Mouse (Mus musculus) heart, embryonic 11.5 days (tissue): ENCODE measurements around the gene F5. TPM values are rescaled to one million over a fixed set of nuclear protein-coding genes. Genes with fewer than 3 reads are reported as not detected.

Source experiments
- ATAC-seq: fragments of 200-750 bp; cut with Nextera tagmentation; replicated peaks from 2 replicates; pipeline ENCODE4 v1.8.0; 2017; ENCODE audit warnings: moderate library complexity; ENCODE audit not compliant: insufficient number of reproducible peaks, low FRiP score, low TSS enrichment
- H3K27ac ChIP-seq: fragments of 300-500 bp; sonication (generic); 2 replicates; pipeline ENCODE4 v1.5.1; 2014; ENCODE audit warnings: mild to moderate bottlenecking, low read depth, low read length
- H3K27me3 ChIP-seq: fragments of 300-500 bp; sonication (generic); 2 replicates; pipeline ENCODE4 v1.6.1; 2014; ENCODE audit warnings: mild to moderate bottlenecking, low read length, mixed read lengths; ENCODE audit not compliant: control insufficient read depth, insufficient read depth
- H3K36me3 ChIP-seq: fragments of 300-500 bp; sonication (generic); 2 replicates; pipeline ENCODE4 v1.6.1; 2014; ENCODE audit warnings: mild to moderate bottlenecking, low read length, moderate library complexity, mixed read lengths; ENCODE audit not compliant: control insufficient read depth, insufficient read depth
- H3K4me1 ChIP-seq: fragments of 300-500 bp; sonication (generic); 2 replicates; pipeline ENCODE4 v1.6.1; 2014; ENCODE audit warnings: low read length; ENCODE audit not compliant: control insufficient read depth, insufficient read depth
- H3K4me2 ChIP-seq: fragments of 300-500 bp; sonication (generic); 2 replicates; pipeline ENCODE4 v1.6.1; 2014; ENCODE audit warnings: mild to moderate bottlenecking, moderate library complexity
- H3K4me3 ChIP-seq: fragments of 300-500 bp; sonication (generic); 2 replicates; pipeline ENCODE4 v1.5.1; 2014; ENCODE audit warnings: low read depth, low read length
- H3K9ac ChIP-seq: fragments of 300-500 bp; sonication (generic); 2 replicates; pipeline ENCODE4 v1.6.1; 2014; ENCODE audit warnings: mild to moderate bottlenecking, low read depth, low read length, moderate library complexity
- H3K9me3 ChIP-seq: fragments of 300-500 bp; sonication (generic); replicated peaks from 2 replicates; pipeline ENCODE4 v1.6.1; 2016; ENCODE audit warnings: low read length; ENCODE audit not compliant: control insufficient read depth
- WGBS: fragments of 180-500 bp; shearing (Covaris S2); extraction: QIAGEN DNeasy Blood & Tissue Kit; methylation state at CpG from one replicate; pipeline ENCODE4 v1.1.7; 2014; ENCODE audit not compliant: insufficient replicate concordance; 5-methylcytosine and 5-hydroxymethylcytosine counted together
- polyA plus RNA-seq: library from polyadenylated mRNA; unstranded; fragments of >200 nt; fragmentation: Nextera tagmentation; extraction: Ambion mirVana; gene quantifications from 2 replicates; pipeline ENCODE4 v1.2.1, GENCODE M21; 2014

The F5 gene
- polyA plus RNA-seq, 1 experiment from 2014 or later = 0.70 TPM

DNA sequence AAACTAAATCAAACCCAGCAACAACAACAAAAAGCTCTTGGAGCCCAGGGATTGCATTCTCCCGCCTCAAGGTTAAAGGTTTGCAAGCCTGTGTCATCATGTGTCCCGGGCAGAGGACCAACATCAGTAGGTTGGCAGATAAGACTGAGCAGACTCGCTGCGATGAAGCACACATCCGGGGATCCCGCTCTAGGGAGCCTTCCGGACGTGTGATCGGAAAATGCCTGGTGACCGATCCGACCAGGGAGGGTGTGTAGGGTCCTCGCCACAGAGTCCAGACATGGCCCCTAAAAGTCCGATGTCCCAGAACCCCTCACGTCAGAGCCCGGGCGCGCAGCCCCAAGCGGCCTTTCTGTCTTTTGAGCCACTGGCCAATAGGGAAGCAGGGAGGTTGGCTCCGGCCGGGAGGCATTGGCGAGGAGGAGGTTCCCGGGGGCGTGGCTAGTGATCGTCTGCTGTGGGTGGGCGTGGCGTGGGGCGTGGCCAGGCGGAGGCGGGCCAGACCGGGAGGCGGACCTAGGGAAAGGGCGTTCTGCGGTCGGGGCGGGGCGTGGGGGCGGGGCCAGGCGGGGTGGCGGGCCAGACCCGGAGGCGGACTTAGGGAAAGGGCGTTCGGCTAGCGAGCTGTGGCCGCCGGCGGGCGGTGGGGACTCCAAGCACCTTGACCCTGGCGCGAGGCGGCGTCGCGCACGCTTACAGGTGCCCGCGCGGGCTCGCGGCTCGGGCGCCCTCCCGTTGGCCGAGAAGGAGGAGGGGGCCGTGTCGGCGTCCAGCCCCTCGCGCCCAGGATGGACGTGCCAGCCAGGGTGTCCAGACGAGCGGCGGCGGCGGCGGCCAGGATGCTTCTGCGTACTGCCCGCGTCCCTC, 97.1 kb downstream of the F5 start, which contains the start of gene Slc19a2:
Gene Slc19a2, plus strand, starts transcription at position 582 of the 867 bp plus-strand sequence.
- WGBS = 2% methylated on average over 56 of the region's 79 CpGs
- Histone ChIP-seq H3K9me3 (no peaks in the 10 kb centered on the region), H3K9ac (peak within 1 kb of the TSS; percentile 87), H3K27ac (peak within 1 kb of the TSS; percentile 90), H3K36me3 (no peaks in the 10 kb centered on the region), H3K4me1 (peaks cover 15% of the 10 kb centered on the region), H3K4me3 (peak within 1 kb of the TSS; percentile 79), H3K27me3 (no peaks in the 10 kb centered on the region), H3K4me2 (peak within 1 kb of the TSS; percentile 92)
- peak; percentile 96 for ATAC-seq

- H3K4me1 ChIP-seq = peaks cover 15% of the 10 kb centered on the region
- under 1% methylated on average over 33 of the region's 33 CpGs for WGBS
- ATAC-seq = no peak; the same call in none of the 2 replicates
- peak overlapping the region; percentile 87 for H3K9ac ChIP-seq
- H3K4me3 ChIP-seq = peak overlapping the region; percentile 79
- no peaks in the 10 kb centered on the region for H3K36me3 ChIP-seq
- H3K27ac ChIP-seq = peak overlapping the region; percentile 60
- no peaks in the 10 kb centered on the region for H3K9me3 ChIP-seq
- peak overlapping the region; percentile 92 for H3K4me2 ChIP-seq
- no peaks in the 10 kb centered on the region for H3K27me3 ChIP-seq
Measured at GRCm38 (mm10) chr1:164249332-164249711, 97.7 kb downstream of the F5 start.

GRCm38 (mm10) chr1:164250391-164251150, 98.9 kb downstream of the F5 start:
- Histone ChIP-seq H3K4me1 (peaks cover 15% of the 10 kb centered on the region), H3K4me2 (peak overlapping the region; percentile 92), H3K9me3 (no peaks in the 10 kb centered on the region), H3K4me3 (peak overlapping the region; percentile 79), H3K27me3 (no peaks in the 10 kb centered on the region), H3K36me3 (no peaks in the 10 kb centered on the region), H3K9ac (peak overlapping the region; percentile 87; the same call in 1 of the 2 replicates), H3K27ac (no peak overlapping the region)
- 59% methylated on average over 8 of the region's 8 CpGs for WGBS
- no peak for ATAC-seq

- Histone ChIP-seq H3K4me1 (peaks cover 15% of the 10 kb centered on the region), H3K36me3 (no peaks in the 10 kb centered on the region), H3K27ac (no peak overlapping the region), H3K9me3 (no peaks in the 10 kb centered on the region), H3K4me2 (no peak overlapping the region), H3K27me3 (no peaks in the 10 kb centered on the region), H3K4me3 (no peak overlapping the region), H3K9ac (no peak overlapping the region)
- whole genome bisulfite sequencing = 78% methylated on average over 1 of the region's 1 CpGs
- ATAC-seq = no peak
Measured at GRCm38 (mm10) chr1:164251438-164251837, 99.8 kb downstream of the F5 start.

DNA sequence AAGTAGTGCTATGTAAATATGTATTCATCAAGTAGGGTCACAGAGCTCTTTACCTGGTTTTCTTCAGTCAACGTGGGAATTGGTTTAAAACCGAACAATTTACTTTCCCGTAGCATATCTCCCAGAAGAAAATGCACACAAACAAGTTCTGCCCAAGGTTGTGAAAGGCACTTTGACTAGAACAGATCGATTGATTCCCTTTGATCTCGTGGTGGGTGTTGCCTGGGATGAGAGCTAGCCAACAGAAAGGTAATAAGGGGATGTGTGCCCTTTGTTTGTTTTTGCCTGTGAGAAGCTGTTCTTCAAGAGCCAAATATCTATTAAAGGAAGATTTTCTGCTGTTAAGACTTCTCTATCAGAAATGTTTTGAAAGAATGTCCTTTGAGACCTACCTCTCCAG, 100.9 kb downstream of the F5 start:
- no peak overlapping the region for H3K4me3 ChIP-seq
- H3K4me2 ChIP-seq = no peak overlapping the region
- peaks cover 14% of the 10 kb centered on the region for H3K4me1 ChIP-seq
- H3K27ac ChIP-seq = no peak overlapping the region
- no peak overlapping the region for H3K9ac ChIP-seq
- ATAC-seq = no peak
- no peaks in the 10 kb centered on the region for H3K27me3 ChIP-seq
- no peaks in the 10 kb centered on the region for H3K9me3 ChIP-seq
- WGBS = 68% methylated on average over 5 of the region's 5 CpGs
- H3K36me3 ChIP-seq = peaks cover 2% of the 10 kb centered on the region; the same call in 1 of the 2 replicates

- H3K4me2 ChIP-seq = no peak overlapping the region
- H3K27ac ChIP-seq = no peak overlapping the region
- no peak for ATAC-seq
- H3K9ac ChIP-seq = no peak overlapping the region
- H3K4me3 ChIP-seq = no peak overlapping the region
- H3K4me1 ChIP-seq = peaks cover 10% of the 10 kb centered on the region
- no peaks in the 10 kb centered on the region for H3K27me3 ChIP-seq
- no peaks in the 10 kb centered on the region for H3K9me3 ChIP-seq
- 72% methylated on average over 3 of the region's 3 CpGs for WGBS
- peaks cover 2% of the 10 kb centered on the region; the same call in 1 of the 2 replicates for H3K36me3 ChIP-seq
Measured at GRCm38 (mm10) chr1:164254836-164255235, 103.2 kb downstream of the F5 start.

DNA sequence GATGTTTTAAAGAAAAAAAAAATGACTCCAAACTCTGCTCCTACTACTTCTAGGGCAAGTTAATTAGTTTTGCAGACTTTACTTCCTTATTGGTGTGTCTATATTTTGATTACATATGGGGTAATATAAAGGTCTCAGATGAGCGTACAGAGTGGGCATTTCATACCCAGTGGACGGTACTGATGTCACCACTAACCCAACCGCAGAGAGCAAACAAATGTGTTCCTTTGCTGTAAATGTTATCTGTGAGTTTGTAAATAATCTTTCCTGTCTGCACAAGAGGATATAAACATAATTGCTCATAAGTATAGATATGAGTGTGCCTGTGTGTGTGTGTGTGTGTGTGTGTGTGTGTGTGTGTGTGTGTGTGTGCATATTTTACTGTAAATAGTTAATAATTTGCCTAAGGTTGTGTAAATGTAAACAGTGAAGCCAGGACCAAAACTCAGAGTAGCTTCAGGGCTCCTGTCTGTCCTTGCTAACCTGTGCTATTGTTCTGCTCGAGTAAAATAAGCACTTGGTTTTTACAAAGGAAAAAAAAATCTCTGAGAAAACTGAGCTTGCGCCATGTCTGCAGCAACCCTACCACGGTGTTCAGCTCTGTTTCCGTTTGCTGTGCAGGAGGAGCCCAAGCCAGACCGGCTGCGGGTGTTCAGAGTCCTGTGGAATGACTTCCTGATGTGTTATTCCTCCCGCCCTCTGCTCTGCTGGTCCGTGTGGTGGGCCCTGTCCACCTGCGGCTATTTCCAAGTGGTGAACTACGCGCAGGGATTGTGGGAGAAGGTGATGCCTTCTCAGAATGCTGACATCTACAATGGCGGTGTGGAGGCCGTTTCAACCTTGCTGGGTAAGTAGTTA, 108.8 kb downstream of the F5 start:
- H3K4me2 ChIP-seq = no peak overlapping the region
- H3K9me3 ChIP-seq = no peaks in the 10 kb centered on the region
- H3K36me3 ChIP-seq = peaks cover 5% of the 10 kb centered on the region
- H3K27ac ChIP-seq = no peak overlapping the region
- H3K4me3 ChIP-seq = no peak overlapping the region
- no peak overlapping the region for H3K9ac ChIP-seq
- no peaks in the 10 kb centered on the region for H3K27me3 ChIP-seq
- ATAC-seq = no peak
- no peaks in the 10 kb centered on the region for H3K4me1 ChIP-seq
- 82% methylated on average over 16 of the region's 16 CpGs for whole genome bisulfite sequencing

GRCm38 (mm10) chr1:164261553-164261952, 109.9 kb downstream of the F5 start:
- no peak overlapping the region for H3K4me3 ChIP-seq
- H3K4me2 ChIP-seq = no peak overlapping the region
- peaks cover 5% of the 10 kb centered on the region for H3K36me3 ChIP-seq
- 83% methylated on average over 7 of the region's 7 CpGs for WGBS
- no peak for ATAC-seq
- H3K9ac ChIP-seq = no peak overlapping the region
- H3K27me3 ChIP-seq = no peaks in the 10 kb centered on the region
- H3K9me3 ChIP-seq = no peaks in the 10 kb centered on the region
- no peak overlapping the region for H3K27ac ChIP-seq
- no peaks in the 10 kb centered on the region for H3K4me1 ChIP-seq
